Mouse (Mus musculus): Measurements from ENCODE around the gene Isca1.
A peak's percentile ranks its signal among the peaks of the same experiment; 100 is the strongest.
"Not testable (repeated sequence)": the region's sequence is repeated elsewhere in the genome, so short reads cannot be mapped to it uniquely, and the experiment has no call there.

The Isca1 gene

DNA sequence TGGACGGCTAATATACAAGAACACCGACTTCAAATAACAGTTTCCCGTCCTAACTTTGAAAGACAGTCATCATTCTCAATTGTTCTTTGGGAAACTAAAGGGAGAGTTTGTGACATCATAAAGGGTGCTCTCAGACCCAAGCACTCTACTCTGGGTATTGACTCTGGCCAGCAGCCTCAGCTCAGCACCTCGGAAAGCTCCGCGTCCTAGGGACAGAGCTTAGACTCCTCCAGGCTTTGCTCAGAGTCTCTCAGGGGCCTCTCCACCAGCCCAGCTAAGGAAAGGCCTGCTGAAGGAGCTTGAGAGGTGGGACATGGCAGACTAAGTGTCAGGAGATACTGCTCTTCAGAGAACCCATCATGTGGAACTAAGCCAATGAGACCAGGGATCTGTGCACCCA is 23.4 kb downstream of the Isca1 start:
- DNase-seq (ENCODE audit: low spot score): no peak

DNA sequence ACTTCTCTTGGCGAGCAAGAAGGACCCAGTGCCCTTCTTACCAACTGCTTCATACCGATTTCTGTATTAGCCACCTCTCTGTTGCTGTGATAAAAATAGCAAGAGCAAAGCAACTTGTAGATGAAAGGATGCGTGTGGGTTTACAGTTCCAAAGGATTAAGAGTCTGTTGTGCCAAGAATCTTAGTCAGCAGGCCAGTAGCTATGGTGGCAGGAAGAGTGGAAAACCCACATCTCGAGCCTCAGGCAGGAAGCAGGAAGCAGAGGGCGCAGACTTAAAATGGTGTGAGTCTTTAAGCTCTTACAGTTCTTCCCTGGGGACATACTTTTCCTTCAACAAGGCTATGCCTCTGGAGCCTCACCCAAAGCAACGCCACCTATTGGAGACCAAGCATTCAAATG is 24.1 kb downstream of the Isca1 start:
- DNase-seq (ENCODE audit: low spot score): no peak

DNA sequence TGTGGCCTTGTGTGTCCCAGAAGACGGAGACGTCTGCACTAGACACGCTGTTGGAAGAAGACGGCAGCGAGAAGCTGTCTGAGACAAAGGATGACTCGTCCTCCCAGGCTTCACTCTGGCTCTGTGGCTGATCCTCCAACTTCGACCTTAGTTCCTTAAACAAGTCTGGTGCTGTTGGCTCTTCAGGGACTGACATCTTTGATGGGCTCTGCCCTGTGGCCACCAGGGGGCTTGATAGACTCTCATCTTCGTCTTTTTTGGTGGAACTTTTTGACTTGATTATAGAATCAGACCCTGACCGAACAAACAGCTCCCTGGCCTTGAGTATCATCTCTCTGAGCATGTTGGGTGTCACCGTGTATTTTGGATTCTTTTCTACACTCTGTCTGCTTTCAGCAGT is 27.9 kb downstream of the Isca1 start:
- DNase-seq (ENCODE audit: low spot score): no peak

DNA sequence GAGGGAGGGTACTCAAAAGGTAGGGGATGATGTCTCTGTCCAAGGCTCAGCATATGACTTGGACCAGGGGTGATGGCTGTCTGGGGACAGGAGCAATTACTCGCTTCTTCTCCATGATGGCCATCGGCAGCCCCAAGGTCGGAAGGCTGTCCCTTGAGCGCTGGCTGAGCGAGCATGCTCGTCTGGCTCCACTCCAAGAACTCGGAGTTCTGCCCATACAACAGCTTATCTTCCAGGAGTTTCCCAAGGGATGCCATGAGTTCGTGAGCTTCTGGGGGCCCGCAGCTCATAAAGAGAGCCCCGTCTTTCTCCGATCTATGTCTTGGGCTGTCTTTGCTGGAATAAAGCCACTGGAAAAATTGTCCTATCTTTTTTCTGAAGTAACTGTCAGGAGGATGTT is 28.5 kb downstream of the Isca1 start:
- DNase-seq (ENCODE audit: low spot score): no peak

DNA sequence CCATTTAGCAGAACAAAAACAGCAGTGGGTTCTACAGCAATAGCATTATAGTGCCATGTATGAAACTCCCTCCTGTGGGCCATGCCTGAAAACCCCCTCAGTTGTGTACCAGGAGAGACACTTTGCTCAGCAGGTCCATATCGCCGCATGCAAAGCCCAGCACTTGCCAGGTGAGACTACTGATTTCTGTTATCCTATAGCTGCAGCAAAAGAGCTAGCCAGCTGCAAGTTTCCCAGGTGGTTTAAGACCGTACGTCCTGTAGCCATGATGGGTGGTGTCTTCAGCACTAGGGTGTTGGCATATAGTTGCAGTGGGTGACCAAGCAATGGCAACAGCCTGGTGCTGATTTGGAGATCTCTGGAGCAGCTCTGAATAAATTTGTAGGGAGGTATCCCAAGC is 30.2 kb downstream of the Isca1 start:
- peak; percentile 64 for DNase-seq (ENCODE audit: low spot score)

GRCm38 (mm10) chr13:59738455-59738854 is 31.2 kb downstream of the Isca1 start:
- peak; percentile 45 for DNase-seq (ENCODE audit: low spot score)

DNA sequence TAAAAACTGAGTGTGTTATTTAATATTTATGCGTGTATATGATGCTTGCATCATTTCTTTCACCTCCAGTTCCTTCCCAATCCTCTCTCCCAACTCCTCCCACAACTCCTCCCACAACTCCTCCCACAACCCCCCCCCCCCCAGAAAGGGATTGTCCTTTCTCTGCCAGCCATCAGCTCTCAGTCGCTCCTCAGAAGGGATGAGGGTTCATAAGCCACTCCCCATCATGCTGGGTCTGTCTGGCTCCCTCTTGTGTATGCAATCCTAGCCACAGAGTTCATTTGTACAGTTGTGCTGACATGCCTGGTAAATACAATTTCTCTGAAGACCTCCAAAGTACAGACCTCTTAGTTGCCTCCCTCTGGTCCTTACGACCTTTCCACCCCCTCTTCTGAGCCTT is 34.4 kb downstream of the Isca1 start:
- no peak for DNase-seq (ENCODE audit: low spot score)

- DNase-seq (ENCODE audit: low spot score): peak; percentile 52
Measured at GRCm38 (mm10) chr13:59734347-59734746, 35.3 kb downstream of the Isca1 start.

DNA sequence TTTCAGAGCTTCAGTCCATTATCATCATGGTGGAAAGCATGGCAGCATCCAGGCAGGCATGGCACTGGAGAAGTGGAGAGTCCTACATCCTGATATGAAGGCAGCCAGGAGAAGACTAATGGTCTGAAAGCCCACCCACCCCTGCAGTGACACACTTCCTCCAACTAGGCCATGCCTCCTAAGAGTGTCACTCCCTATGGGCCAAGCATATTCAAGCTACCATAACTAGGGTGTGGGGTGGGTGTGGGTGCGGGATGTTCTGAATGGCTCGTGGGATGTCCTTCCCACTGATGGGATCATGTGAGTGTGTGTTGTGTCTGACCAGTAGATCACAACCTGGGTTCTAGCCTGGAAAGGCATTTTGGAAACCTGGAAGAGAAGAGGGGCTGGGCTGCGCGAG is 35.7 kb downstream of the Isca1 start:
- DNase-seq (ENCODE audit: low spot score): no peak

DNA sequence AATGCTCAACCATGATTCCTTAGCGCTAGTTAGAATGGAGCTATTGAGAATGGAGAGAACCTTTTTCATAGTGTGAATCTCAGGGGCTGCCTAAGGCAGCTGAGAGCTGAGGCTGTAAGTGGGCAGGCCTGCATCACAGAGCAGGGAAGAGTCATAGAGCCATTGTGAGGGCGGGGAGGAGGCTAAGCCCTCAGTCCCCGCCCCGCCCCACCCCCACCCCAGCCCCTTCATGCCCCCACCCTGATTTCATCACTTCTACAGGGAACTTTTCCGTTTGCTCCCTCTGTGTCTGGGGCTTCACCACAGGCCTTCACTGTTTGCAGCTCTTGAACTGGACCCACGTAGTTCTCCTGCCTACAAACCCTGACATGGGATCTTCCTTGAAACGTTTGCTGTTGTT is 38.0 kb downstream of the Isca1 start, which contains the start of gene Spata31d1d:
Gene Spata31d1d, minus strand, starts transcription at position 101 of the 400 bp plus-strand sequence.
- no peak for DNase-seq (ENCODE audit: low spot score)

- DNase-seq (ENCODE audit: low spot score): peak; percentile 70
Measured at GRCm38 (mm10) chr13:59728378-59729093, 41.1 kb downstream of the Isca1 start.

- no peak for DNase-seq (ENCODE audit: low spot score)
Measured at GRCm38 (mm10) chr13:59726139-59726867, 43.3 kb downstream of the Isca1 start.

DNA sequence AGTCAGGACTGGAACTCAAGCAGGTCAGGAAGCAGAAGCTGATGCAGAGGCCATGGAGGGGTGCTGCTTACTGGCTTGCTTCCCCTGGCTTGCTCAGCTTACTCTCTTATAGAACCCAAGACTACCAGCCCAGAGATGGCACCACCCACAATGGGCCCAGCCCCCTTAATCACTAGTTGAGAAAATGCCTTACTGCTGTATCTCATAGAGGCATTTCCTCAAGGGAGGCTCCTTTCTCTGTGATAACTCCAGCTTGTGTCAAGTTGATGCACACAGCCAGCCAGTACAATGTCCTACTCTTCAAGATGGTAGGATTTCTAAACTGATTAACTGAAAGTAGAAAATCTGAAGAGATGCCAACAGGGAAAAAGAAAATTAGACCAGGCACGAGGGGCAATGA is 47.5 kb downstream of the Isca1 start:
- DNase-seq (ENCODE audit: low spot score): not testable (repeated sequence)

GRCm38 (mm10) chr13:59719475-59719874 is 50.1 kb downstream of the Isca1 start:
- no peak for DNase-seq (ENCODE audit: low spot score)

- not testable (repeated sequence) for DNase-seq (ENCODE audit: low spot score)
Measured at GRCm38 (mm10) chr13:59718857-59719440, 50.7 kb downstream of the Isca1 start.

DNA sequence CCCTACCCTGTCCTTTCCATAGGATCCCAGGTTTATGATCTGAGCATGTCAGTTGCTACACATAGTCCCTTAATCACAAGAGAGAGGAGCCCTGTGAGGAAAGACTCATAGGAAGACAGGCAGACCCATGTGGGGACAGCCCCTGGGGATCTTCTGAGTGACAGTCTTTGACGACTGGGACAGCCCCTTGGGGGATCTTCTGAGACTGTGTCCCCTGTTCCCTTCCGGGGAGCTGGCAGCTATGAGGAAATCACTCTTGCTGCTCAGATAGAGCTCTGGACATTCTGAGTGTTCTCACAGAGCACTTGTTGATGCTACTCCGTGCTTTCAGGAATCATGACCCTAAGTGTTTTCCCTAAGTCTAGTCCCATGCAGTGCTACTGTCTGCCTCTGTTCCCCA is 55.9 kb downstream of the Isca1 start:
- no peak for DNase-seq (ENCODE audit: low spot score)

DNA sequence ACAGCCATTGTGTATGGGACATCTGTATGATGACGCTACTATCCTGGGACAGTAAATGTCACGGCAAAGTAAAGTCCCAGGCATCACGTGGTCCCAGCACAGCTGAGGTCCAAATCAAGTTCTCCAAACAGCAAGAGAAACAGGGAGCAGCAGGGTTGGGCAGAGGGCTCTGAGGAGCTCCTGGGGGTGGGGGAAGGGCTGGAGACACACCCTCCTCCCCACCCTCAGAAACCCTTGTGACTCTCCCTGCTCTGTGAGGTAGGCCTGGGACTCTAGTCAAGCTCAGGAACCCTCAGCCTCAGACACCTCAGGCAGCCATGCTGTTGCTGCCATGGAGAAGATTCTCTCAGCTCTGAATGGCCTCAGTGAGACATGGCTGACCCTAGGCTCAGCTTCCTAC is 57.6 kb downstream of the Isca1 start, which contains the start of gene Spata31d1b:
Gene Spata31d1b, plus strand, starts transcription at position 301 of the 400 bp plus-strand sequence.
- not testable (repeated sequence) for DNase-seq (ENCODE audit: low spot score)

DNA sequence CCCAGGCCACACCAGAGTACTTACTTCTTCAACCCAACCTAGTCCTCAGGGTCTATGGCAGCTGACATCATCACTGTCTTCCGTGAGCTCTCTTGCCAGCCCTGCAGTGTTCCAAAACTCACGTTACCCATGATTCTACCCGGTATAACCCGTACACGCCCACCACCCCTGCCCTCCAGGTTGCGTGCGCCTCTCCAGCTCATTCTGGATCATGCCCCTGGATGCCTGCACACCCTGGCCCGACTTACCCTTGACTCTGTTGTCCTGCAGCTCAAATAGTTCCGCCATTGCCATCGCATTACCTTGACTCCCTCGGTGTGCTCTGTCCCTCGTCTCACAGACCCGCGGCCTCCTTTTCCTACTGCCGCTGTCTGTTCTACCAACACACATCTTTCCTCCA is 59.4 kb downstream of the Isca1 start, which contains the start of gene Spata31d1a:
Gene Spata31d1a, minus strand, starts transcription at position 101 of the 400 bp plus-strand sequence.
- DNase-seq (ENCODE audit: low spot score): no peak
